Mouse (Mus musculus): ENCODE measurements around the gene Tfdp1. TPM values are rescaled to one million over a fixed set of nuclear protein-coding genes. Genes with fewer than 3 reads are reported as not detected.

Gene Tfdp1
- polyA plus RNA-seq, 1 experiment from 2014 or later: 124 TPM

GRCm38 (mm10) chr8:13419111-13419639, 80.6 kb downstream of the Tfdp1 start:
- no peaks in the 10 kb centered on the region for H3K9me3 ChIP-seq (replicated peaks)
- WGBS (ENCODE audit: insufficient replicate concordance): 49% methylated on average over 2 of the region's 2 CpGs
- no peak overlapping the region for H3K27ac ChIP-seq
- H3K9ac ChIP-seq: no peak overlapping the region
- H3K4me2 ChIP-seq: no peak overlapping the region
- no peak overlapping the region for H3K4me3 ChIP-seq (replicated peaks)
- ATAC-seq (ENCODE audit: low read depth): no peak
- H3K27me3 ChIP-seq: no peaks in the 10 kb centered on the region
- H3K4me1 ChIP-seq (replicated peaks): no peaks in the 10 kb centered on the region
- DNase-seq: no peak
- no peaks in the 10 kb centered on the region for H3K36me3 ChIP-seq

GRCm38 (mm10) chr8:13420970-13421369, 82.4 kb downstream of the Tfdp1 start:
- H3K27ac ChIP-seq: no peak overlapping the region
- WGBS (ENCODE audit: insufficient replicate concordance): 82% methylated on average over 6 of the region's 6 CpGs
- ATAC-seq (ENCODE audit: low read depth) (no peak), DNase-seq (no peak)
- H3K27me3 ChIP-seq: no peaks in the 10 kb centered on the region; the same call in 1 of the 2 replicates
- no peak overlapping the region for H3K4me3 ChIP-seq (replicated peaks)
- H3K36me3 ChIP-seq: no peaks in the 10 kb centered on the region
- no peaks in the 10 kb centered on the region for H3K4me1 ChIP-seq (replicated peaks)
- no peaks in the 10 kb centered on the region for H3K9me3 ChIP-seq (replicated peaks)
- no peak overlapping the region for H3K9ac ChIP-seq
- H3K4me2 ChIP-seq: no peak overlapping the region

- DNase-seq (no peak), ATAC-seq (ENCODE audit: low read depth) (no peak)
- H3K9me3 ChIP-seq (replicated peaks): no peaks in the 10 kb centered on the region
- no peaks in the 10 kb centered on the region for H3K4me1 ChIP-seq (replicated peaks)
- WGBS (ENCODE audit: insufficient replicate concordance): 22% methylated on average over 6 of the region's 6 CpGs
- no peaks in the 10 kb centered on the region; the same call in 1 of the 2 replicates for H3K27me3 ChIP-seq
- H3K36me3 ChIP-seq: no peaks in the 10 kb centered on the region
- no peak overlapping the region for H3K9ac ChIP-seq
- no peak overlapping the region for H3K27ac ChIP-seq
- H3K4me3 ChIP-seq (replicated peaks): no peak overlapping the region
- H3K4me2 ChIP-seq: no peak overlapping the region
Observed at GRCm38 (mm10) chr8:13427351-13427750, 88.8 kb downstream of the Tfdp1 start.

Other genes starting within 250 kb of the Tfdp1 start
- 19.8 and 22.1 TPM in 2 replicates for gene Pcid2, start 233.3 kb upstream of the Tfdp1 start, polyA plus RNA-seq (2015; fragmentation: Nextera tagmentation; extraction: Ambion mirVana)
- 74.1 and 91.0 TPM in 2 replicates for gene Cul4a, start 233.1 kb upstream of the Tfdp1 start, polyA plus RNA-seq (2015; fragmentation: Nextera tagmentation; extraction: Ambion mirVana)
- gene Lamp1, start 179.6 kb upstream of the Tfdp1 start, polyA plus RNA-seq (2015; fragmentation: Nextera tagmentation; extraction: Ambion mirVana): 179 and 196 TPM in 2 replicates
- gene Grtp1, start 138.1 kb upstream of the Tfdp1 start, polyA plus RNA-seq (2015; fragmentation: Nextera tagmentation; extraction: Ambion mirVana): 11.5 and 13.1 TPM in 2 replicates
- 0.07 and 0.57 TPM in 2 replicates for gene Adprhl1, start 84.6 kb upstream of the Tfdp1 start, polyA plus RNA-seq (2015; fragmentation: Nextera tagmentation; extraction: Ambion mirVana)
- gene Dcun1d2, start 50.6 kb upstream of the Tfdp1 start, polyA plus RNA-seq (2015; fragmentation: Nextera tagmentation; extraction: Ambion mirVana): 11.1 and 12.6 TPM in 2 replicates
- 5.2 and 7.2 TPM in 2 replicates for gene Tmco3, start 50.6 kb upstream of the Tfdp1 start, polyA plus RNA-seq (2015; fragmentation: Nextera tagmentation; extraction: Ambion mirVana)
- not detected in 2 replicates for gene Atp4b, start 58.1 kb downstream of the Tfdp1 start, polyA plus RNA-seq (2015; fragmentation: Nextera tagmentation; extraction: Ambion mirVana)
- gene Grk1, start 66.3 kb downstream of the Tfdp1 start, polyA plus RNA-seq (2015; fragmentation: Nextera tagmentation; extraction: Ambion mirVana): not detected in 2 replicates
- gene Tmem255b, start 96.4 kb downstream of the Tfdp1 start, polyA plus RNA-seq (2015; fragmentation: Nextera tagmentation; extraction: Ambion mirVana): not detected in 2 replicates
- 4.1 and 4.7 TPM in 2 replicates for gene Gas6, start 155.7 kb downstream of the Tfdp1 start, polyA plus RNA-seq (2015; fragmentation: Nextera tagmentation; extraction: Ambion mirVana)
- not detected in 2 replicates for gene 1700029H14Rik, start 223.7 kb downstream of the Tfdp1 start, polyA plus RNA-seq (2015; fragmentation: Nextera tagmentation; extraction: Ambion mirVana)